Mouse (Mus musculus) heart, embryonic 11.5 days (tissue): Measurements from ENCODE around the gene Ubl7. TPM values are rescaled to one million over a fixed set of nuclear protein-coding genes. Genes with fewer than 3 reads are reported as not detected.

Source experiments
- ATAC-seq: fragments of 200-750 bp; cut with Nextera tagmentation; replicated peaks from 2 replicates; pipeline ENCODE4 v1.8.0; 2017; ENCODE audit warnings: moderate library complexity; ENCODE audit not compliant: insufficient number of reproducible peaks, low FRiP score, low TSS enrichment
- H3K27ac ChIP-seq: fragments of 300-500 bp; sonication (generic); 2 replicates; pipeline ENCODE4 v1.5.1; 2014; ENCODE audit warnings: mild to moderate bottlenecking, low read depth, low read length
- H3K27me3 ChIP-seq: fragments of 300-500 bp; sonication (generic); 2 replicates; pipeline ENCODE4 v1.6.1; 2014; ENCODE audit warnings: mild to moderate bottlenecking, low read length, mixed read lengths; ENCODE audit not compliant: control insufficient read depth, insufficient read depth
- H3K36me3 ChIP-seq: fragments of 300-500 bp; sonication (generic); 2 replicates; pipeline ENCODE4 v1.6.1; 2014; ENCODE audit warnings: mild to moderate bottlenecking, low read length, moderate library complexity, mixed read lengths; ENCODE audit not compliant: control insufficient read depth, insufficient read depth
- H3K4me1 ChIP-seq: fragments of 300-500 bp; sonication (generic); 2 replicates; pipeline ENCODE4 v1.6.1; 2014; ENCODE audit warnings: low read length; ENCODE audit not compliant: control insufficient read depth, insufficient read depth
- H3K4me2 ChIP-seq: fragments of 300-500 bp; sonication (generic); 2 replicates; pipeline ENCODE4 v1.6.1; 2014; ENCODE audit warnings: mild to moderate bottlenecking, moderate library complexity
- H3K4me3 ChIP-seq: fragments of 300-500 bp; sonication (generic); 2 replicates; pipeline ENCODE4 v1.5.1; 2014; ENCODE audit warnings: low read depth, low read length
- H3K9ac ChIP-seq: fragments of 300-500 bp; sonication (generic); 2 replicates; pipeline ENCODE4 v1.6.1; 2014; ENCODE audit warnings: mild to moderate bottlenecking, low read depth, low read length, moderate library complexity
- H3K9me3 ChIP-seq: fragments of 300-500 bp; sonication (generic); replicated peaks from 2 replicates; pipeline ENCODE4 v1.6.1; 2016; ENCODE audit warnings: low read length; ENCODE audit not compliant: control insufficient read depth
- WGBS: fragments of 180-500 bp; shearing (Covaris S2); extraction: QIAGEN DNeasy Blood & Tissue Kit; methylation state at CpG from one replicate; pipeline ENCODE4 v1.1.7; 2014; ENCODE audit not compliant: insufficient replicate concordance; 5-methylcytosine and 5-hydroxymethylcytosine counted together
- polyA plus RNA-seq: library from polyadenylated mRNA; unstranded; fragments of >200 nt; fragmentation: Nextera tagmentation; extraction: Ambion mirVana; gene quantifications from 2 replicates; pipeline ENCODE4 v1.2.1, GENCODE M21; 2014

Ubl7 gene
- polyA plus RNA-seq, 1 experiment from 2014 or later = 106 TPM

GRCm38 (mm10) chr9:57969736-57970495, 59.1 kb downstream of the Ubl7 start:
- no peak overlapping the region for H3K4me3 ChIP-seq
- 76% methylated on average over 11 of the region's 11 CpGs for WGBS
- 0 out of 2 replicates have a peak overlapping the region, but pooled peaks have one; percentile 5 for H3K27ac ChIP-seq
- no peaks in the 10 kb centered on the region for H3K27me3 ChIP-seq
- ATAC-seq = no peak
- H3K9ac ChIP-seq = no peak overlapping the region
- no peak overlapping the region for H3K4me2 ChIP-seq
- no peaks in the 10 kb centered on the region for H3K9me3 ChIP-seq
- peaks cover 16% of the 10 kb centered on the region for H3K4me1 ChIP-seq
- H3K36me3 ChIP-seq = no peaks in the 10 kb centered on the region

GRCm38 (mm10) chr9:57971413-57971812, 60.6 kb downstream of the Ubl7 start:
- H3K4me1 ChIP-seq = peaks cover 16% of the 10 kb centered on the region
- no peak overlapping the region for H3K9ac ChIP-seq
- no peak for ATAC-seq
- 83% methylated on average over 5 of the region's 5 CpGs for WGBS
- H3K36me3 ChIP-seq = no peaks in the 10 kb centered on the region
- H3K4me3 ChIP-seq = no peak overlapping the region
- H3K4me2 ChIP-seq = no peak overlapping the region
- H3K27me3 ChIP-seq = no peaks in the 10 kb centered on the region
- H3K9me3 ChIP-seq = no peaks in the 10 kb centered on the region
- no peak overlapping the region for H3K27ac ChIP-seq

GRCm38 (mm10) chr9:57972141-57972591, 61.4 kb downstream of the Ubl7 start:
- Histone ChIP-seq H3K4me1 (peaks cover 16% of the 10 kb centered on the region), H3K4me3 (no peak overlapping the region), H3K9ac (no peak overlapping the region), H3K27ac (0 out of 2 replicates have a peak overlapping the region, but pooled peaks have one; percentile 2), H3K36me3 (no peaks in the 10 kb centered on the region), H3K9me3 (no peaks in the 10 kb centered on the region), H3K4me2 (no peak overlapping the region), H3K27me3 (no peaks in the 10 kb centered on the region)
- ATAC-seq = no peak
- WGBS = 57% methylated on average over 9 of the region's 9 CpGs

- H3K9me3 ChIP-seq = no peaks in the 10 kb centered on the region
- no peaks in the 10 kb centered on the region for H3K36me3 ChIP-seq
- no peaks in the 10 kb centered on the region for H3K27me3 ChIP-seq
- 0 out of 2 replicates have a peak overlapping the region, but pooled peaks have one; percentile 2 for H3K27ac ChIP-seq
- peaks cover 14% of the 10 kb centered on the region for H3K4me1 ChIP-seq
- no peak overlapping the region for H3K9ac ChIP-seq
- no peak overlapping the region for H3K4me2 ChIP-seq
- H3K4me3 ChIP-seq = no peak overlapping the region
- ATAC-seq = no peak
- WGBS = 49% methylated on average over 9 of the region's 9 CpGs
These were observed 62.1 kb downstream of the Ubl7 start for GRCm38 (mm10) chr9:57972776-57973439.

GRCm38 (mm10) chr9:57973440-57974066, 62.8 kb downstream of the Ubl7 start:
- WGBS = 80% methylated on average over 6 of the region's 6 CpGs
- H3K4me2 ChIP-seq = no peak overlapping the region
- no peak overlapping the region for H3K4me3 ChIP-seq
- H3K36me3 ChIP-seq = no peaks in the 10 kb centered on the region
- no peak for ATAC-seq
- no peak overlapping the region for H3K27ac ChIP-seq
- H3K27me3 ChIP-seq = no peaks in the 10 kb centered on the region
- H3K9ac ChIP-seq = no peak overlapping the region
- no peaks in the 10 kb centered on the region for H3K9me3 ChIP-seq
- peaks cover 14% of the 10 kb centered on the region for H3K4me1 ChIP-seq

- WGBS = 57% methylated on average over 5 of the region's 5 CpGs
- Histone ChIP-seq H3K4me2 (no peak overlapping the region), H3K9me3 (no peaks in the 10 kb centered on the region), H3K27me3 (no peaks in the 10 kb centered on the region), H3K9ac (no peak overlapping the region), H3K4me1 (peaks cover 14% of the 10 kb centered on the region), H3K36me3 (no peaks in the 10 kb centered on the region), H3K27ac (no peak overlapping the region), H3K4me3 (no peak overlapping the region)
- ATAC-seq = no peak
These were observed 63.4 kb downstream of the Ubl7 start for GRCm38 (mm10) chr9:57974221-57974620.

GRCm38 (mm10) chr9:57975200-57975821, 64.5 kb downstream of the Ubl7 start:
- Histone ChIP-seq H3K27ac (no peak overlapping the region), H3K9me3 (no peaks in the 10 kb centered on the region), H3K4me1 (peaks cover 14% of the 10 kb centered on the region), H3K4me2 (no peak overlapping the region), H3K9ac (no peak overlapping the region), H3K36me3 (no peaks in the 10 kb centered on the region), H3K4me3 (no peak overlapping the region), H3K27me3 (0 out of 2 replicates have a peak, but pooled peaks cover 3% of the 10 kb centered on the region)
- ATAC-seq = no peak
- 69% methylated on average over 5 of the region's 5 CpGs for WGBS

- Histone ChIP-seq H3K36me3 (no peaks in the 10 kb centered on the region), H3K4me3 (no peak overlapping the region), H3K9me3 (no peaks in the 10 kb centered on the region), H3K27ac (no peak overlapping the region), H3K9ac (no peak overlapping the region), H3K4me2 (no peak overlapping the region), H3K27me3 (0 out of 2 replicates have a peak, but pooled peaks cover 5% of the 10 kb centered on the region), H3K4me1 (peaks cover 4% of the 10 kb centered on the region)
- no peak for ATAC-seq
- 58% methylated on average over 6 of the region's 6 CpGs for WGBS
These were observed 67.2 kb downstream of the Ubl7 start for GRCm38 (mm10) chr9:57978025-57978424.
